Mouse (Mus musculus) limb, embryonic 15.5 days (tissue): ENCODE data around the gene Fam193b. TPM values are rescaled to one million over a fixed set of nuclear protein-coding genes. Genes with fewer than 3 reads are reported as not detected.
"Not testable (repeated sequence)": the region's sequence is repeated elsewhere in the genome, so short reads cannot be mapped to it uniquely, and the experiment has no call there.

Source experiments
- ATAC-seq: fragments of 200-750 bp; cut with Nextera tagmentation; 2 replicates; pipeline ENCODE4 v1.8.0; 2017; ENCODE audit warnings: low read depth, moderate TSS enrichment; ENCODE audit not compliant: insufficient number of reproducible peaks, low FRiP score, low TSS enrichment
- H3K27ac ChIP-seq: fragments of 300-500 bp; sonication (generic); 2 replicates; pipeline ENCODE4 v1.5.1; 2015; ENCODE audit warnings: moderate library complexity, mild to moderate bottlenecking, inconsistent platforms
- H3K27me3 ChIP-seq: fragments of 300-500 bp; sonication (generic); 2 replicates; pipeline ENCODE4 v1.6.1; 2015; ENCODE audit warnings: inconsistent platforms
- H3K36me3 ChIP-seq: fragments of 300-500 bp; sonication (generic); 2 replicates; pipeline ENCODE4 v1.6.1; 2015; ENCODE audit warnings: inconsistent platforms
- H3K4me1 ChIP-seq: fragments of 300-500 bp; sonication (generic); 2 replicates; pipeline ENCODE4 v1.6.1; 2015; ENCODE audit warnings: inconsistent platforms
- H3K4me2 ChIP-seq: fragments of 300-500 bp; sonication (generic); 2 replicates; pipeline ENCODE4 v1.6.1; 2015; ENCODE audit warnings: mild to moderate bottlenecking, inconsistent platforms
- H3K4me3 ChIP-seq: fragments of 300-500 bp; sonication (generic); 2 replicates; pipeline ENCODE4 v1.5.1; 2015; ENCODE audit warnings: mild to moderate bottlenecking, inconsistent platforms
- H3K9ac ChIP-seq: fragments of 300-500 bp; sonication (generic); 2 replicates; pipeline ENCODE4 v1.6.1; 2015; ENCODE audit warnings: inconsistent platforms
- H3K9me3 ChIP-seq: fragments of 300-500 bp; sonication (generic); 2 replicates; pipeline ENCODE4 v1.6.1; 2016; ENCODE audit warnings: inconsistent platforms
- WGBS: fragments of 180-500 bp; shearing (Covaris S2); methylation state at CpG from one replicate; pipeline ENCODE4 v1.1.7; 2015; 5-methylcytosine and 5-hydroxymethylcytosine counted together
- polyA plus RNA-seq: library from polyadenylated mRNA; unstranded; fragments of >200 nt; fragmentation: Nextera tagmentation; extraction: Ambion mirVana; gene quantifications from 2 replicates; pipeline ENCODE4 v1.2.1, GENCODE M21; 2015

Gene Fam193b
- polyA plus RNA-seq, 1 experiment from 2014 or later = 35.4 TPM

DNA sequence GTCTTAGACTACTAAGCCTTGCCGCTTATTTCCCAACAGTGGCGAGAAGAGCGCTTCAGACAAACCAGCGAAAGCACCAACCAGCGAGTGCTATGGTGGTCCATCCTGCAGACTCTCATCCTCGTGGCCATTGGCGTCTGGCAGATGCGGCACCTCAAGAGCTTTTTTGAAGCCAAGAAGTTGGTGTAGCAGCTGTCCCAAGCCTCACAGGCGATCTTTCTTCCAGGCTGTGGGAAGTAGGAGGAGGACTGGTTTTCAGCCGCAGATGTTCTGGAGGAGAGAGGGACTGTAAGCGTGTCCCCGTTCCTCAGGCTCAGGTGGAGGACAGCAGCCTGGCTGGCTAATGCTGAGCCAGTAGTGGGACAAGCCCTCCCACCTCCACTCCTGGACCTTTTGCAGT, 25.9 kb upstream of the Fam193b start:
- peaks cover 41% of the 10 kb centered on the region for H3K36me3 ChIP-seq
- no peak overlapping the region for H3K27ac ChIP-seq
- no peak for ATAC-seq
- H3K9ac ChIP-seq = no peak overlapping the region
- 95% methylated on average over 12 of the region's 12 CpGs for whole genome bisulfite sequencing
- H3K9me3 ChIP-seq = no peaks in the 10 kb centered on the region
- H3K27me3 ChIP-seq = no peaks in the 10 kb centered on the region
- no peak overlapping the region for H3K4me3 ChIP-seq
- peaks cover 23% of the 10 kb centered on the region for H3K4me1 ChIP-seq
- no peak overlapping the region for H3K4me2 ChIP-seq

GRCm38 (mm10) chr13:55595375-55595774, 24.5 kb upstream of the Fam193b start:
- Histone ChIP-seq H3K4me3 (no peak overlapping the region), H3K9ac (no peak overlapping the region), H3K27me3 (no peaks in the 10 kb centered on the region), H3K4me1 (peaks cover 16% of the 10 kb centered on the region), H3K4me2 (no peak overlapping the region), H3K36me3 (peaks cover 41% of the 10 kb centered on the region), H3K27ac (no peak overlapping the region), H3K9me3 (no peaks in the 10 kb centered on the region)
- ATAC-seq = no peak
- 88% methylated on average over 12 of the region's 12 CpGs for WGBS

- peaks cover 11% of the 10 kb centered on the region for H3K4me1 ChIP-seq
- H3K9me3 ChIP-seq = no peaks in the 10 kb centered on the region
- H3K4me3 ChIP-seq = peak overlapping the region; percentile 70
- peaks cover 39% of the 10 kb centered on the region for H3K36me3 ChIP-seq
- 0 out of 2 replicates have a peak, but pooled peaks have one; percentile 33 for ATAC-seq
- H3K27me3 ChIP-seq = no peaks in the 10 kb centered on the region
- WGBS = under 1% methylated on average over 31 of the region's 31 CpGs
- peak overlapping the region; percentile 56 for H3K4me2 ChIP-seq
- H3K9ac ChIP-seq = peak overlapping the region; percentile 80
- H3K27ac ChIP-seq = peak overlapping the region; percentile 74
Measured at GRCm38 (mm10) chr13:55593254-55593747, 22.4 kb upstream of the Fam193b start.

DNA sequence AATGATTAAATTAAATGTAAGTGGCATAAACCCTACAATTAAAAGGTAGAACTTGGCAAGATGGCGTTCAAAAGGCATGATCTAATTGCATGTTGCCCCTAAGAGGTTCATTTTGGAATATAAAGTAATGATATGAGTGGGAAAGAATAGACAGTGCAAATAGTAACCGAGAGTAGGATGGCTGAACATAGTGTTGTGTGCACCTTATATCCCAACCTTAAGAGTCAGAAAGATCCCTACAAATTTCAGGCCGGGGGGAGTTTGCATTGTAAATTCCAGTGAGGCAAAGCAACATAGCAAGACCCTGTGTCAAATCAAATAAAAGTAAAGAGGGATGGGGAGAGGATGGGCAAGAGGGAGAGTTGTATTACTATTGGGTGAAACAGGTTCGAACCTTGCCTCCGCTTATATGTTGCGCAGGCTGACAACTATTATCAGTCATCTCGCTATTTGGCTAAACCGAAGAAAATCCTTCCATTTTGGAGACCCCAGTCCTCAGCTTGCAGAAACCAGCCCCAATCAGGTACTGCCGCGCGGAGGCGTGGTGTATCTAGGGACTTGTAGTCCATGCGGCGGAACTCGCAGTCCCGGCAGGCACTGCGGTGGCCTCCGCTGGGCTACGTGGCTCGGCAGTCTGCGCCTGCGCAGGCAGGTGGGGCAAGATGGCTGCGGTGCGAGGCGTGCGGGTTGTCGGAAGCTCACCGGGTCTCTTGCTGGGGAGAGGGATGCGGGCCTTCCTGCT, 21.8 kb upstream of the Fam193b start:
- Histone ChIP-seq H3K9me3 (no peaks in the 10 kb centered on the region), H3K27me3 (no peaks in the 10 kb centered on the region), H3K4me1 (peaks cover 11% of the 10 kb centered on the region), H3K4me2 (peak overlapping the region; percentile 56), H3K4me3 (peak overlapping the region; percentile 70), H3K9ac (peak overlapping the region; percentile 80), H3K27ac (peak overlapping the region; percentile 74), H3K36me3 (peaks cover 32% of the 10 kb centered on the region)
- 5% methylated on average over 29 of the region's 29 CpGs for WGBS
- ATAC-seq = peak; percentile 97

DNA sequence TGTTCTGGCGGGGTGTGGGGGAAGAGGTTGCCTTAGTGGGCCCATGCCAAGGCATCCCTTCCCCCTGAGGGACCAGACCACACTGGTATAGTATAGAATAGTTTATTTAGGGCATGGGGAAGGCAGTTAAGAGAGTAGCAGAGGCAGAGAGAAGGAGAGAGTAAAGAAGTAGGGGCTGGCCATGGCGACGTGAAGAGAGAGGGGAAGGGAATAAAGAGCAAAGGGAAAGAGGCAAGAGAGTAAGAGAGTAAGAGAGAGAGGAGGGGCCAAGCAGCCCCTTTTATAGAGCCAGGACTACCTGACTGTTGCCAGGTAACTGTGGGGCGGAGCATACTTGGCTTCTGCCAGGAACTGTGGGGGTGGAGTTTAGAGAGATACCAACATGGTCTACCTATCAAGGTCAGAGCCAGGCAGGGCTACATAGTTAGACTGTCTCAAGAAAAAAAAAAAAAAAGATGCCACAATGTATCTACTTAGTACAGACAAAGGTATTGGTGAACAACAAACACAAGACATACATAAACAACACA, 21.1 kb upstream of the Fam193b start:
- H3K27me3 ChIP-seq = no peaks in the 10 kb centered on the region
- H3K36me3 ChIP-seq = peaks cover 26% of the 10 kb centered on the region
- no peak overlapping the region for H3K4me3 ChIP-seq
- peaks cover 11% of the 10 kb centered on the region for H3K4me1 ChIP-seq
- no peak overlapping the region for H3K9ac ChIP-seq
- no peak overlapping the region for H3K4me2 ChIP-seq
- ATAC-seq = no peak
- 72% methylated on average over 4 of the region's 4 CpGs for WGBS
- H3K27ac ChIP-seq = no peak overlapping the region
- H3K9me3 ChIP-seq = no peaks in the 10 kb centered on the region

- Histone ChIP-seq H3K9me3 (no peaks in the 10 kb centered on the region), H3K4me1 (no peaks in the 10 kb centered on the region), H3K9ac (no peak overlapping the region), H3K27ac (no peak overlapping the region), H3K27me3 (0 out of 2 replicates have a peak, but pooled peaks cover 3% of the 10 kb centered on the region), H3K4me2 (no peak overlapping the region), H3K4me3 (no peak overlapping the region), H3K36me3 (no peaks in the 10 kb centered on the region)
- 79% methylated on average over 4 of the region's 4 CpGs for WGBS
- no peak for ATAC-seq
Measured at GRCm38 (mm10) chr13:55578086-55578485, 7.2 kb upstream of the Fam193b start.

GRCm38 (mm10) chr13:55576872-55577271, 6.0 kb upstream of the Fam193b start:
- H3K36me3 ChIP-seq, H3K4me3 ChIP-seq, H3K4me2 ChIP-seq, H3K9ac ChIP-seq, H3K9me3 ChIP-seq, H3K4me1 ChIP-seq, H3K27ac ChIP-seq, H3K27me3 ChIP-seq, ATAC-seq: not testable (repeated sequence)
- WGBS = 81% methylated on average over 7 of the region's 7 CpGs

DNA sequence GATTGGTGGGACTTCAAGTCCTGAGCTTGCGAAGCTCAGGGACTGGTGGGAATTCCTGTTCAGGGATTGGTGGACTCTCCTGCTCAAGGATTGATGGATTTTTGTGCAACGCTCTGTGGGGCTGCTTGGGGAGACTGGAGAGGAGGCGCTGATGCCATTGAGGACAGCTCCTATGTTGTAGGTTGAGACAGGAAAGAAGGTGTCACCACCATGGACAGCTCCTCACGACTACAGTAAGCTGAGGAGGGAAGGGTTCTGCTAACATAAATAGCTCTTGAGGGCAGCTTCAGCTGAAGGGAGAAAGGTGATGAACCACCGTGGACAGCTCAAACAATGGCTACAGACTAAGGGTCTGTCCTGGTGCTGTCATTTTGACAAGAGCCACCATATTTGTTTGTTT, 5.0 kb upstream of the Fam193b start:
- H3K9me3 ChIP-seq = no peaks in the 10 kb centered on the region
- H3K4me2 ChIP-seq = no peak overlapping the region
- H3K27ac ChIP-seq = no peak overlapping the region
- no peak overlapping the region for H3K9ac ChIP-seq
- no peak overlapping the region for H3K4me3 ChIP-seq
- WGBS = 60% methylated on average over 5 of the region's 5 CpGs
- H3K4me1 ChIP-seq = peaks cover 5% of the 10 kb centered on the region; the same call in 1 of the 2 replicates
- H3K27me3 ChIP-seq = no peaks in the 10 kb centered on the region
- ATAC-seq = no peak
- H3K36me3 ChIP-seq = no peaks in the 10 kb centered on the region

- Histone ChIP-seq H3K9me3 (no peaks in the 10 kb centered on the region), H3K27me3 (no peaks in the 10 kb centered on the region), H3K36me3 (0 out of 2 replicates have a peak, but pooled peaks cover under 1% of the 10 kb centered on the region), H3K4me1 (peaks cover 13% of the 10 kb centered on the region), H3K4me2 (no peak overlapping the region), H3K27ac (no peak overlapping the region), H3K4me3 (no peak overlapping the region), H3K9ac (no peak overlapping the region)
- WGBS = 58% methylated on average over 5 of the region's 5 CpGs
- ATAC-seq = no peak
Measured at GRCm38 (mm10) chr13:55574321-55574720, 3.4 kb upstream of the Fam193b start.

DNA sequence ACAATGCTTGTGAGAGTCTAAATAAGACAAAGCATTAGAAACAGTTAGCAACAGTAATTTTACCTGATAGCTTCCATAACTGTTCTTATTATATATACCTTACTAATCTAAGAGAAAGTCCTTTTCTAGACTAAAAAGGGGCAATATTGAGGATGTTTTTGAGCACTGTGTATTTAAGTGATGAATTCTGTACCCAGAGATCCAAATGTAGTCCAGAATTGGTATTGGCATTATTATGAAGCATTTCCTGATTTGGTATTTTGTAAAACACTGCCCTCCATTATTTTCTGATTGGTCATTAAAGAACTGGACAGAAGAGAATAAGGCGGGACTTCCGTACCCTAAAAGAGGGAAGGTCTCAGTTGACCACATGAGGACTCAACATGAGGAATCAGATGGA, 2.5 kb upstream of the Fam193b start, which contains the start of gene Tmed9:
Gene Tmed9, plus strand, starts transcription at position 301 of the 400 bp plus-strand sequence.
- no peaks in the 10 kb centered on the region for H3K9me3 ChIP-seq
- H3K4me2 ChIP-seq = no peak within 1 kb of the TSS
- peaks cover 18% of the 10 kb centered on the region for H3K4me1 ChIP-seq
- no peaks in the 10 kb centered on the region for H3K27me3 ChIP-seq
- H3K36me3 ChIP-seq = 0 out of 2 replicates have a peak, but pooled peaks cover 3% of the 10 kb centered on the region
- H3K4me3 ChIP-seq = no peak within 1 kb of the TSS
- 98% methylated on average over 2 of the region's 2 CpGs for WGBS
- no peak for ATAC-seq
- no peak within 1 kb of the TSS for H3K27ac ChIP-seq
- no peak within 1 kb of the TSS for H3K9ac ChIP-seq

GRCm38 (mm10) chr13:55571977-55572376, 1.1 kb upstream of the Fam193b start:
- no peak for ATAC-seq
- H3K27ac ChIP-seq = no peak overlapping the region
- peaks cover 18% of the 10 kb centered on the region for H3K4me1 ChIP-seq
- H3K9ac ChIP-seq = no peak overlapping the region
- H3K9me3 ChIP-seq = no peaks in the 10 kb centered on the region
- 0 out of 2 replicates have a peak, but pooled peaks cover 10% of the 10 kb centered on the region for H3K36me3 ChIP-seq
- no peak overlapping the region for H3K4me3 ChIP-seq
- no peak overlapping the region for H3K4me2 ChIP-seq
- no peaks in the 10 kb centered on the region for H3K27me3 ChIP-seq
- 76% methylated on average over 2 of the region's 2 CpGs for WGBS

DNA sequence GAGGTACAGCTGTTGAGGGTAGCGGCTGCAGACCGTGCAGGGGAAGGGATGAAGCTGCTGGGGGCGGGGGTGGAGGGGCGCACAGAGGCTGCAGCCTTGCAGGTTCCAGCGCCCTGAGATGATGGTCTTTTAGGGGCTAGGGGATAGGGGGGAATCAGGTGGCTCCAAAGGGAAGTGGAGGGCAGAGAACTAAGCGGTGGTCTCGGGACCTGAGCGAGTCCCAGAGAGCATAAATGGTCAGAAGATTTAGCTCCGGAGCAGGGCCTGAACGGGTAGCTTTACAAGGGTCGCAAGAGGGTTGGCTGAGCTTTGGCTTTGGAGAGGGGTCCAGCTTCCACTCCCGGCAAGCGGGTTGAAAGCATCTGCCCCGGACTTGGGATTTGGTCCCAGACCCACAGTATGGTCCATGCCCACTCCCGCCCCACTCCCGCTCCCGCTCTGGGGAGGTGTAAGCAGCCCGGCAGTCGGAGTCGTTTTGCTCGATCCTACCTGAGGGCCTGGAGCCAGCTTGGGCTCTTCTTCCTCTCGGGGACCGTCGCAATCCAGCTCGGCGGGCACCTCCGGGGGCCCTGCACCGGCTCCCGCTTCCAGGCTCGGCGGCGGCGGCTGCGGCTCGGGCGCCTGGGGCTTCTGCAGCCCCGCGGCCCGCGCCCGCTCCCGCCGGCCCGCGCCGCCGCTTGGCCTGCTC, 490 bp downstream of the Fam193b start:
- H3K4me1 ChIP-seq = peaks cover 18% of the 10 kb centered on the region
- H3K9ac ChIP-seq = peak overlapping the region; percentile 98
- H3K36me3 ChIP-seq = 0 out of 2 replicates have a peak, but pooled peaks cover 16% of the 10 kb centered on the region
- under 1% methylated on average over 33 of the region's 47 CpGs for WGBS
- H3K4me2 ChIP-seq = peak overlapping the region; percentile 86
- no peaks in the 10 kb centered on the region for H3K9me3 ChIP-seq
- no peaks in the 10 kb centered on the region for H3K27me3 ChIP-seq
- ATAC-seq = peak; percentile 74
- H3K4me3 ChIP-seq = peak overlapping the region; percentile 92
- peak overlapping the region; percentile 94 for H3K27ac ChIP-seq
